Mouse (Mus musculus) heart, adult 2 months (tissue): ENCODE measurements at regions not wholly inside any gene's neighbourhood (a gene's known extent, or its start where the extent isn't known, plus 50 kb on each side); places are given as distances from the start of the nearest gene placed in this dataset.

Experiments used
- CTCF ChIP-seq: fragments of 200-600 bp; IDR thresholded peaks from 2 replicates; pipeline ENCODE4 v1.8.1; 2022; ENCODE audit warnings: antibody characterized with exemption, mild to moderate bottlenecking, moderate library complexity
- EP300 ChIP-seq: fragments of 200-500 bp; IDR thresholded peaks from 2 replicates; pipeline ENCODE4 v1.6.1; 2011; ENCODE audit warnings: low read depth, low read length, control low read depth; ENCODE audit not compliant: insufficient read depth
- POLR2A ChIP-seq: fragments of 200-500 bp; IDR thresholded peaks from 2 replicates; pipeline ENCODE4 v1.6.1; 2011; ENCODE audit warnings: mild to moderate bottlenecking, low read depth, low read length, control low read depth; ENCODE audit not compliant: insufficient read depth

- TF ChIP-seq POLR2A (no peak), CTCF (no peak), EP300 (no peak)
These were observed 453.2 kb downstream of the Ebf1 start for GRCm38 (mm10) chr11:45070280-45070679.
